Mouse (Mus musculus) E14TG2a.4 (cell line): ENCODE measurements around the gene Rbm34.

Experiments used
- H3K27me3 ChIP-seq: 2 replicates; pipeline ENCODE4 v1.6.1; 2014; ENCODE audit warnings: low read length, control low read depth; ENCODE audit not compliant: insufficient read depth
- H3K36me3 ChIP-seq: 2 replicates; pipeline ENCODE4 v1.6.1; 2014; ENCODE audit warnings: low read length, control low read depth; ENCODE audit not compliant: insufficient read depth
- H3K4me1 ChIP-seq: replicated peaks from 2 replicates; pipeline ENCODE4 v1.6.1; 2014; ENCODE audit warnings: low read depth, low read length, control low read depth
- H3K4me3 ChIP-seq: replicated peaks from 2 replicates; pipeline ENCODE4 v1.5.1; 2014; ENCODE audit warnings: mild to moderate bottlenecking, low read length
- H3K9me3 ChIP-seq: 2 replicates; pipeline ENCODE4 v1.6.1; 2014; ENCODE audit warnings: low read length, control low read depth
- CTCF ChIP-seq: conservative IDR thresholded peaks from 2 replicates; pipeline ENCODE4 v1.5.1; 2014; ENCODE audit warnings: low read length
- NANOG ChIP-seq: IDR thresholded peaks from 2 replicates; pipeline ENCODE4 v1.6.1; 2014; ENCODE audit warnings: borderline replicate concordance, low read length, mixed read lengths
- POU5F1 ChIP-seq: IDR thresholded peaks from 2 replicates; pipeline ENCODE4 v1.6.1; 2014; ENCODE audit warnings: low read length, borderline replicate concordance

The Rbm34 gene

DNA sequence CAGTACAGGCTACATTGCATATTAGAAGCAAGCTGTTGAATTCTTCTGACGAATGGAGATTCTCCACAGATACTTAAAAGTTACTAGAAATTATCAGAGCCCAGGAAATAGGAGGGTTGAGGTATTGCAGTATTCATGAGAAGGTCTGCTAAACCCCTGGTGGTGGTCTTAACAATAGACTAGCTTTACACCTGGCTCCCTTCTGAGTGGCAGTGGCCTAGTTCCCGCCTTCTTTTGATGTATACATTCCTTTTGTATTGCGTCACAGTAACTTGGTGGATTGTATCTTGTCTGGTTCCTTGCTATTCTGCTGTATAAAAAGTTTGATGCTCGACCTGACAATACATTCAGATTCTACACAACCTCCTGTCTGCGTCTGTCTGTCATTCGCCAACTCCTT is 2.8 kb downstream of the Rbm34 start:
- Histone ChIP-seq H3K27me3 (no peaks in the 10 kb centered on the region), H3K4me3 (peak overlapping the region; percentile 5; the same call in 1 of the 2 replicates), H3K4me1 (peaks cover 64% of the 10 kb centered on the region), H3K36me3 (peaks cover 66% of the 10 kb centered on the region), H3K9me3 (no peaks in the 10 kb centered on the region)
- no peak for TF ChIP-seq CTCF
- TF ChIP-seq POU5F1 = no peak
- no peak; the same call in 1 of the 2 replicates for TF ChIP-seq NANOG

DNA sequence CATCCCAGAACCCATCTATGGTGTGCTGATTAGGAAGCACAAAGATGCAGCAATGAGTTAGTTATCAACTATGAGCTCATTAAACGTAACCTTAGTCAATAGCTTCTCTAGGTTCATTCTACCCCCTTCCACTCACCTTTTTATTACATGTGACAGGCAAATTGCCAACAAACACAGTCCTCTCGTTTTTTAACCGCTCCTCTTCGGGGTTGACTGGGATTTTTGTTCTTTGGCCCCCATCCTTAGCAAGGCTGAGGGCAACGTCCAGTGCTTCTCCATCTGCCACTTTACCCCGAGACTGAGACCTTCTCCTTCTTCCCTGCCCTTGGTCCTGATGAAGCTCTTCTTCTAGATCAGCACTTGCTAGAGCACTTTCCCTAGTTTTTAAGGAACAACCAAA is 5.6 kb downstream of the Rbm34 start:
- peaks cover 94% of the 10 kb centered on the region for H3K36me3 ChIP-seq
- peaks cover 48% of the 10 kb centered on the region for H3K4me1 ChIP-seq
- H3K9me3 ChIP-seq = no peaks in the 10 kb centered on the region
- no peak for TF ChIP-seq POU5F1
- no peak for TF ChIP-seq CTCF
- no peak for TF ChIP-seq NANOG
- no peak overlapping the region for H3K4me3 ChIP-seq
- no peaks in the 10 kb centered on the region for H3K27me3 ChIP-seq

DNA sequence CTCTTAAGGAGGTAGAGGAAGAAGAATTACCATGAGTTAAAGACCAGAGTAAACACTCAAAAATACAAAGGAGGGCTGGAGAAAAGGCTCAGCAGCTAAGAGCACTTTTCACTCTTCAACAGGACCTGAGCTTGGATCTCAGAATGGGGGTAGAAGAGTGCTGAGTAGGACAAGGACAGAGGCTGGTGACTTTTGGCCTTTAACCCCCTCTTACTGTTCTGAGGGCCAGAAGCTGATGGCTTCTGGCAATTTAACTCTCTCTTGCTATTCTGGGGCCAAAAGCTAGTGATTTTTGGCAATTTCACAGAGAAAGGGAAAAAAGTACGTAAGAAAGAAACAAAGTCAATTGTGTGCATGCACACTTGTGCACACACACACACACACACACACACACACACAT is 8.0 kb downstream of the Rbm34 start:
- no peaks in the 10 kb centered on the region for H3K27me3 ChIP-seq
- H3K4me1 ChIP-seq = peaks cover 30% of the 10 kb centered on the region
- no peak overlapping the region for H3K4me3 ChIP-seq
- no peaks in the 10 kb centered on the region for H3K9me3 ChIP-seq
- H3K36me3 ChIP-seq = peaks cover 98% of the 10 kb centered on the region
- TF ChIP-seq CTCF (no peak), POU5F1 (no peak)

DNA sequence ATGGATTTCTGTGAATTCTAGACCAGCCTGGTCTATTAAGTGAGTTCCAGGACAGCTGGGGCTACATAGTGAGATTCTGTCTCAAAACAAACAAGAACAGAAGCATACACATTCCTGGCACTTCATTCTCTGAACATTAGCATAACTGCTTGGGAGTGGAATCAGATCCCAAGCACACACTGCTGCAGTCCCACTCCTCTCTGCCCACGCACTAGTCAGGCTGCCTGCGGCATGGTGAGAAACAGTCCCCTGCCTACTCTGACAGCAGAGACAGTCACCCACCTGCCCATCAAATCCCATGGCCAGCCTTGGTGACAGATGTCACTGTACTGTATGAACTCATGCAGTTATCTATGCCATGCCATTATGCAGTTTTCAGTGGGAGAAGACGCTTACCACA is 9.4 kb downstream of the Rbm34 start:
- Histone ChIP-seq H3K4me3 (no peak overlapping the region), H3K27me3 (no peaks in the 10 kb centered on the region), H3K4me1 (peaks cover 17% of the 10 kb centered on the region), H3K9me3 (no peaks in the 10 kb centered on the region), H3K36me3 (peaks cover 98% of the 10 kb centered on the region)
- TF ChIP-seq CTCF (no peak), POU5F1 (no peak), NANOG (no peak)

DNA sequence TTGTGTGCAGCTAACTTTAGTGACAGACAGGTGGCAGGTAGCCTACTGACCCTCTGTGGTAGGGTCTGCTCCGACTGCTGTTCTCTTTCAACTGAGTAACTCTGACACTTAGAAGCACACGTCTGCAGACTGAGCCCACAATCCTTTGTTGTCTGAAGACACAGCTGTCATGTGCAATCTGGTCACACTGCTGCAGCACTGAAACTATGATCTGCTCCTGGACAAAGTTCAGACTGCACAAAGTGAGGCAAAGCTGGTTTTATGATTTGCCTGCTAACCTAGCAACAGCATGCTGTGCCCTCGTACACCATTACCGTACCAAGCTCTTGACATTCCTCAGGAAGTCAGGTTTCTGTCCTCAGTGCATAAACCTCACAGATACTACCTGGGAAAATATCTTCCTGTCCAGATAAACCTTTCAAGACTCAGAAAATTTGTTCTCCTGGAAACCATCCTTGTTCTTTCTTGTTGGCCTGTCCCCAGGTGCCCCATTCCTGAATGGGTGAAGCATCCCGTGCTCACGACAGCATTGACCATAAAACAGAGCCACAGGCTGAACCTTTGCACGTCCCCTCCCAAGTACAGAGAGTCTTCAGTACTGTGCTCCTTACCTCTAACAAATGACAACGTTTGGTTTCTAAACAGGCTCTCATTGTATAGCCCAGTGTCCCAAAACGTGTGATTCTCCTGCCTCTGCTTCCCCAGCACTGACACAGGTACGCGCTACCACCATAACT is 18.8 kb downstream of the Rbm34 start:
- Histone ChIP-seq H3K4me1 (peaks cover 3% of the 10 kb centered on the region), H3K4me3 (no peak overlapping the region), H3K36me3 (peaks cover 94% of the 10 kb centered on the region), H3K9me3 (no peaks in the 10 kb centered on the region), H3K27me3 (no peaks in the 10 kb centered on the region)
- TF ChIP-seq CTCF (no peak), POU5F1 (no peak)

DNA sequence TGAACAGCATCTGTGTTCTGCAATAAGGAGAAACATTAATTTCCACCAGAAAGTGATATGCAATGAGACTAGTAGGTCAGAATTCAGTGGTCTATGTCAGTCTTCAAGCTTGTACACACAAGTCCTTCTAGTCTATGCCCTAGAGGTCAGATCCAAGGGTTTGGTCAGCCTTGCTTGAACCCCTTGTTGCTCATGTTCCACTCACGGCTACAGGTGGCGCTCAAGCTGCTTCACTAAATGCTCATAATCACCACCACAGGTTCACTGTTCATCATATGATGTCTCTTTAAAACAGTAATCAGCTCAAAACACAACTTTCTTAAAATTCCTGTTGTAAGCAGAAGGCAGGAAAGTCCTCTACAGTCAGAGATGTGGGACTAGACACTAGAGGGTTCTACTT is 21.3 kb downstream of the Rbm34 start:
- no peaks in the 10 kb centered on the region for H3K9me3 ChIP-seq
- peaks cover 73% of the 10 kb centered on the region for H3K36me3 ChIP-seq
- peaks cover 14% of the 10 kb centered on the region for H3K4me1 ChIP-seq
- TF ChIP-seq CTCF = no peak
- TF ChIP-seq POU5F1 = no peak
- TF ChIP-seq NANOG = no peak
- no peaks in the 10 kb centered on the region for H3K27me3 ChIP-seq
- no peak overlapping the region for H3K4me3 ChIP-seq

DNA sequence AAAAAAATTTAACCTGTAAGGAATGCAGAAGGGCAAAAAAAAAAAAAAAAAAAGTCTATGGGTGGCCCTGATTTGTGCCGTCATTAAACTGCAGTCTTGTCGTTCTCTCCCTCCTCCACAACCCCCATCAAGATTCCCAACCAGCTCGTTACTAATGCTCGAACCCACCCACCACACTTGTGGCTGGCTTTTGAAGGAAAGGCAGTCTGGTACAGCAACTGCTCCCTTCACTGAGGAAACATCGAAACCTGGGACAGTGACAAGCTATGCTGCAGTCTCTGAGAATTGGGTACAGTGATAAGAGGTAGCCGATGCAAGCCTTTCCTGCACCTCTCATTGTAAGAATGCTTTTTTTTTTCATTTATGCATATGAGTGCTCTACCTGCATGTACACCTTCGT is 24.4 kb downstream of the Rbm34 start:
- H3K9me3 ChIP-seq = no peaks in the 10 kb centered on the region
- peak overlapping the region; percentile 97 for H3K4me3 ChIP-seq
- H3K27me3 ChIP-seq = no peaks in the 10 kb centered on the region
- peaks cover 37% of the 10 kb centered on the region for H3K4me1 ChIP-seq
- peaks cover 72% of the 10 kb centered on the region for H3K36me3 ChIP-seq
- no peak for TF ChIP-seq NANOG
- no peak for TF ChIP-seq CTCF
- TF ChIP-seq POU5F1 = no peak

DNA sequence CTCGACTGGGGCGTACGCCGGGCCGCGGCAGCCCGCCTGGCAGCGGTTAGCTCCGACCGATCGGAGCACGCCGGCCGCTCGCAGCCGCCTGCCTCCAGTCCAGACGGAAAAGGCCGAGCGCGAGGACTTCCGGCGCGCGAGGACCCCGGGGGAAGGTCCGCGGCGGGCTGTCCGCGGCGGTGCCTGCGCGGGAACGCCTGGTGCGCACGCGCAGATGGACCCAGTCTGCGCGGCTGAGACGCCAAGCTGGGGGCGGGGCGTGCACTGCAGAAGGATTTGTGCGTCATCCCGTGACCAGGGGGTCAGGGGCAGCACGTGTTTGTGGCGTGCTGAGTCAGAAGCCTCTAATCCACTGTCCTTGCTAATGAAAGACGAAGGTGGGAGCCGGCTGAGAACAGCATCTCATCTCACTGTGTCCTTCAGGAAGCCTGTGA is 25.1 kb downstream of the Rbm34 start, which contains the start of gene Tomm20:
Gene Tomm20 (minus strand): TSS at position 115 of the 434 bp plus-strand sequence.
- Histone ChIP-seq H3K36me3 (peaks cover 72% of the 10 kb centered on the region), H3K4me3 (peak within 1 kb of the TSS; percentile 97), H3K9me3 (no peaks in the 10 kb centered on the region), H3K4me1 (peaks cover 44% of the 10 kb centered on the region), H3K27me3 (no peaks in the 10 kb centered on the region)
- TF ChIP-seq NANOG (no peak), CTCF (no peak), POU5F1 (no peak)
